Mouse (Mus musculus): ENCODE data around the gene Hpse.

DNA sequence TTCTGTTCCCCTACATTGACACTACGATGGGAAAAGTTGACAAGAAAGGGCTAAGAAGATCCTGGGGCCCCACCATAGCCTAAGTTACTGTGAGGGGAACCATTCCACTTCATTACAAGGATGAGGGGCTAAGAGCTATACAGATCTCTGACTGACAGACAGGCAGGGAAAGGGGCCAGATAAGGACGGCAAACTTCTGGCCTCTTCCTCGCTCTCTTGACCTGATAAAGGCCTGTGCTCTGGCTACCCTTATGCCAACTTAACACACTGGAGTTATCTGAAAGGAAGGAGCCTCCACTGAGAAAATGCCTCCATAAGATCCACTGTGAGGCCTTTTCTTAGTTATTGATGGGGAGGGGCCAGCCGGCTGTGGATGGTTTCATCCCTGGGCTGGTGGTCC, 83.6 kb downstream of the Hpse start:
- TF ChIP-seq CTCF (IDR thresholded peaks at IDR 0.05; ENCODE audit: low read depth) (no peak), EP300 (IDR thresholded peaks at IDR 0.05; ENCODE audit: low read depth) (no peak)
